8 mouse cellular contexts compared by ENCODE assay signal in the genomic region with DNA sequence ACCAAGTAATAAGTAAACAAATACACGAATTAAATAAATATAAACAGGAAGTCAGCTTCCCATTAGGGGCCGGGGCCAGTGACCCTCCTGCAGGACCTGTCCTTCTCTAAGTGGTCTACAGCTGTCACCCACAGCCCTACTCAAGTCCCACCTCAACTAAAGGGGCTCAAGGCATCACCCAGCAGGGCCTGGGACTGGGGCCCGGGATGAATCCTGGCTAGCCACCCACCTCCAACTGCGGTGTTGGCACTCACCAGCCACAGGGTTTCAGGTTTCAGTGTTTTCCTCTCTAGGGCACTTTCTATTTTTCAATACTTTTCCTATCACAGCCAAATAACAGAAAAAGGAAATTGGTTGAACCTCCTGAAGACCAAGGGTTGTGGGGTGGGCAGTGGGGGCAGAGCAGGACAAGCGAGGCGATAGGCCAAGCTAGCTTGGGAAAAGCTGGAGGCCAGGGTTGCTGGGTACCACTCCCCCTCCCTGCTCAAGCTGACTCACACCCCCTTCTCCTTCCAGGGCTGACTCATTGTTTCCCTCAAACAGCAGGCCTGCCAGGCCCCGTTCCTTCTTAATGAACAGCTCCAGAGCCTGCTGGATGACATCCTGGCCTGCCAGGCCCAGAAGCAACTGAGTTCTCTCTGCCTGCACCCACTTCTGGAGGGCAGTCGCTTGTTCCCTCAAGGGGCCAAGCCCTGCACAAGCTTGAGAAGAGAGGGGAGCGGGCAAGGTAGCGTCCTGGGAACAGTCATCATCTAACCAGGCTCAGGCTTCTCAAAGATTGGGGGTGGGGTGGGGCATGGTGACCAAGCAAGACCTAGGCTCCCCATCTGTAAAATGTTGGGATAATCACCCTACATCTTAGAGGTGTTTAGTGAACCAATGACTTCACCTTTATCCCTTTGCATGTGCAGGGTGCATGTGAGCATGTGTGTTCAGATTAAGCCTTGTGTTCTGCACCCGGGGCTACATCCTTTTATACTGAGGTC. TPM values are rescaled to one million over a fixed set of nuclear protein-coding genes. Genes with fewer than 3 reads are reported as not detected.
DNase-seq lines count a peak whose midpoint lies in the region; ATAC-seq and TF ChIP-seq lines count a peak whose summit lies in the region.

No protein-coding gene starts in this region.

- peak; percentile 12; the same call in 1 of the 2 replicates for ATAC-seq in liver, embryonic 16.5 days (ENCODE audit: low read depth)
- no peak for ATAC-seq in megakaryocyte-erythroid progenitor cell, adult 5-6 weeks (replicated peaks; ENCODE audit: low FRiP score, low TSS enrichment, poor library complexity, severe bottlenecking)

- H3K9me3 ChIP-seq in hindbrain, embryonic 10.5 days, result no peaks in the 10 kb centered on the region
- H3K9me3 ChIP-seq in liver, embryonic 16.5 days (replicated peaks; ENCODE audit: control insufficient read depth, low read length), result no peaks in the 10 kb centered on the region

- peaks cover 66% of the 10 kb centered on the region for H3K4me1 ChIP-seq in hindbrain, embryonic 10.5 days (replicated peaks)
- H3K4me1 ChIP-seq in liver, embryonic 16.5 days (ENCODE audit: control insufficient read depth, low read depth, low read length), result peaks cover 96% of the 10 kb centered on the region

- H3K27ac ChIP-seq in hindbrain, embryonic 10.5 days, result peak overlapping the region; percentile 78
- peak overlapping the region; percentile 64 for H3K27ac ChIP-seq in layer of hippocampus, adult 2 months
- peak overlapping the region; percentile 89 for H3K27ac ChIP-seq in liver, embryonic 16.5 days (ENCODE audit: low read length)

- no peaks in the 10 kb centered on the region for H3K36me3 ChIP-seq in hindbrain, embryonic 10.5 days
- H3K36me3 ChIP-seq in liver, embryonic 16.5 days (ENCODE audit: control insufficient read depth, insufficient read depth), result no peaks in the 10 kb centered on the region

- H3K27me3 ChIP-seq in hindbrain, embryonic 10.5 days (ENCODE audit: insufficient read depth, poor library complexity, severe bottlenecking), result peaks cover 48% of the 10 kb centered on the region
- H3K27me3 ChIP-seq in liver, embryonic 16.5 days (ENCODE audit: control insufficient read depth, insufficient read depth, low read depth, low read length), result no peaks in the 10 kb centered on the region

- H3K4me2 ChIP-seq in liver, embryonic 16.5 days (ENCODE audit: low read depth, low read length), result peak overlapping the region; percentile 66; the same call in 1 of the 2 replicates

- TF ChIP-seq CTCF in layer of hippocampus, adult 2 months (conservative IDR thresholded peaks at IDR 0.05), result no peak

- peak overlapping the region; percentile 29 for H3K9ac ChIP-seq in liver, embryonic 16.5 days (ENCODE audit: low read depth, low read length)

- peak; percentile 93 for DNase-seq in adrenal gland, adult 8-10 months
- peak; percentile 64 to 77 for DNase-seq in cerebellum, postnatal 10 days
- peak; percentile 34 to 57 for DNase-seq in frontal cortex, postnatal 14 days (ENCODE audit: low spot score in 2 of 2)
- DNase-seq in hindbrain, embryonic 10.5 days (ENCODE audit: low spot score), result peak; percentile 39
- peak; percentile 63 to 84 for DNase-seq in layer of hippocampus, adult 2 months (ENCODE audit: low spot score in 2 of 2)
- DNase-seq in retina, postnatal 1 day, result peak; percentile 69

- WGBS in hindbrain, embryonic 10.5 days, result 24% methylated on average over 11 of the region's 11 CpGs
- 40% methylated on average over 11 of the region's 11 CpGs for WGBS in liver, embryonic 16.5 days (ENCODE audit: insufficient replicate concordance)

- no peak overlapping the region for H3K4me3 ChIP-seq in hindbrain, embryonic 10.5 days
- H3K4me3 ChIP-seq in layer of hippocampus, adult 2 months, result no peak overlapping the region
- no peak overlapping the region for H3K4me3 ChIP-seq in liver, embryonic 16.5 days (ENCODE audit: low read depth, low read length)

RNA-seq across cellular contexts. Expression of gene Zfp36l2, which starts 39.0 kb away (rescaled TPM):
- total RNA-seq in adrenal gland, adult 8-10 months (2022), result 10 to 100 TPM; 52.8 to 74.4 (median 54.2) TPM
- polyA plus RNA-seq in hindbrain, embryonic 10.5 days (2016; fragmentation: Nextera tagmentation; extraction: Ambion mirVana), result 9.3 and 9.9 TPM in 2 replicates
- 10 to 100 TPM; 24.7 to 26.1 TPM for total RNA-seq in layer of hippocampus, adult 2 months (2021)
- polyA plus RNA-seq in liver, embryonic 16.5 days (2015; fragmentation: Nextera tagmentation; extraction: Ambion mirVana), result 4.6 and 4.7 TPM in 2 replicates
- total RNA-seq in megakaryocyte-erythroid progenitor cell, adult 5-6 weeks (2014; fragmentation: Nextera tagmentation), result 136 and 142 TPM in 2 replicates
- total RNA-seq in megakaryocyte-erythroid progenitor cell, adult 5-6 weeks (2017), result 97.7 and 143 TPM in 2 replicates

Comparison
In these comparisons a context has a peak if more than half of its experiments do, and no peak if none do; other contexts are left out.
1. DNase-seq: peak in every context shown above with its lines; median percentile 93 in adrenal gland, adult 8-10 months; 74 in layer of hippocampus, adult 2 months; 70 in cerebellum, postnatal 10 days; 69 in retina, postnatal 1 day; 46 in frontal cortex, postnatal 14 days; 39 in hindbrain, embryonic 10.5 days.